Mouse (Mus musculus) layer of hippocampus, postnatal 14 days (tissue): Measurements from ENCODE around the gene Psors1c2. TPM values are rescaled to one million over a fixed set of nuclear protein-coding genes. Genes with fewer than 3 reads are reported as not detected.

ENCODE experiments used
- DNase-seq, 2 experiments: peaks; one replicate each; pipeline ENCODE4 v3.0.0; 2021 to 2022; ENCODE audit warnings: low spot score in 2 of 2, mixed read lengths in 1 of 2
- total RNA-seq, 2 experiments: library from RNA; stranded (reverse); gene quantifications; 2 replicates each; pipeline ENCODE4 v1.2.3; 2021

Gene Psors1c2
- total RNA-seq, 2 experiments from 2014 or later, result 0.55 TPM; not detected in 1

DNA sequence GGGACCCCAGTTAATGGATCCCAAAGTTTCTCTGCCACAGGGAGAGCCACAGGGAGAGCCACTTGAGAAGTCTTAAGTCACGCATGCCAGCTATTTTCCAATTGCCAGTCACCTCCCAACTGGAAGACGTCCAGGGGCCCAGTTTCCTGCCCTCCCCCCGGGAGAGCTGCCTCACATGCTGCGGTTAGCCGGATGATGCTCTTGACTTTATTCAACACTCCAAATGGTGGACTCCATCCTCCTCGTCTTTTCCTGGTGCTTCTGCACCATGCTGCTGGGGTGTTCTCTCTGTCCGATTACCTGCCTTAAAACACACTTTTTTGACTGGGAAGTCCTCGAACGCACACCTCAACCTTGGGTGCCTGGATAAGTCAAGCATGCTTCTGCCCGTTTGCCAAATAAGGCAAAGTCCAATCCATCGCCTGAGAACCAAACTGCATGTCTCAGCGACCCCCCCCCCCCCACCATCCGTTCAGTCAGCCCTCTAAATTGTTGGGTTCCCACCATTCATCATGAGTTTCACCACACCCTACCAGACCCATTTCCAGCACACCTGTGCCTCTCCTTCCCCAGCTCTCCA, 23.3 kb downstream of the Psors1c2 start:
- no peak for DNase-seq

DNA sequence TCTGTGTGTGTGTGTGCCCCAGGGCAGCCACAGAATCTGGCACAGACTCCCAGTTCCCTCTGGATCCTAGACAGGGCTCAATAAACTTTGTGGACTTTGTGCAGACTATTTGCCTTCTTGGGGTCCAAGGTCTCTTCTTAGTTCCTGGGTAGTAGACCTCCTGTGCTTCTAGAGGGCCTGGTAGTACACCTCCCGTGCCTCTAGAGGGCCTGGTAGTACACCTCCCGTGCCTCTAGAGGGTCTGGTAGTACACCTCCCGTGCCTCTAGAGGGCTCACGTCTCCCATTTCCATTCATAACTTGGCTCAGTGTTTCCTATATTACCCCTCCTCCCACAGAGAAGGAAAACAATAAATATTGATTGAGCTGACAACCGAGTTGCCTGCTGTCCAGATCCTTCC, 23.8 kb downstream of the Psors1c2 start:
- peak; percentile 50 to 55 for DNase-seq

DNA sequence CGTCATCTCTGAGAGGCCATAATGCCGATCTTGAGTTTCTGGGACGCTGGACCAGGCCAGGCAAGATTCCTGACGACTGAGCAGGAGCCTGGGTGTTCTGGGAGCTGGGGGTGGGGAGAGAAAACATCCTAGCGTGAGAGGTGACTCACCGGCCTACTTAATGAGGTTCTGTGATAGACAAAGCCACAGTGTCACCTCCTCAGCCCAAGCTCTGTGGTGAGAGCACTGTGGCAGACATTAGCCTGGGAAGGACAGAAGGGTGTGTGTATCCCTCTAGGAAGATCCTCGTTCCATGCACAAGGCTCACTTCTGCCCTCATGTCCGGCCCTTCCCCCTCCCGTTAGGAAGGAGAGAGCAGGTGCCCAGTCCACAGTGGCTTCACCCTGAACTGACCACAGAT, 24.4 kb downstream of the Psors1c2 start:
- DNase-seq, result no peak

DNA sequence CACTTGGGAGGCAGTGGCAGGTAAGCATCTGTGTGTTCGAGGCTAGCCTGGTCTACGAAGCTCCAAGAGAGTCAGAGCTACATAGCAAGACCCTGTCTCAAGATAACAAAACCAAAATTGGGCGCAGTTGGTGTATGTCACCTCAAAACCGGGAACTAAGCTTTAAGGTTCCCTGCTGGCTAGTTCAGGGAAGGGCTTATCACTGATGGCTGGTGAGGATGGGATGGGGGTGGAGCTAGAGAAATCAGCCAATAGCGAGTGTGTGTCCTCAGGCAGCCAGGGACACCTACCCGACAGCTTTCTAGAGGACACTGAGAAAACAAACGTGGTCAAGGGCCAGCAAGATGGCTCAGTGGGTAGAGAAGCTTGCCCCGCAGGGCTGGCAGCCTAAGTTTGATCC, 25.2 kb downstream of the Psors1c2 start:
- no peak for DNase-seq

DNA sequence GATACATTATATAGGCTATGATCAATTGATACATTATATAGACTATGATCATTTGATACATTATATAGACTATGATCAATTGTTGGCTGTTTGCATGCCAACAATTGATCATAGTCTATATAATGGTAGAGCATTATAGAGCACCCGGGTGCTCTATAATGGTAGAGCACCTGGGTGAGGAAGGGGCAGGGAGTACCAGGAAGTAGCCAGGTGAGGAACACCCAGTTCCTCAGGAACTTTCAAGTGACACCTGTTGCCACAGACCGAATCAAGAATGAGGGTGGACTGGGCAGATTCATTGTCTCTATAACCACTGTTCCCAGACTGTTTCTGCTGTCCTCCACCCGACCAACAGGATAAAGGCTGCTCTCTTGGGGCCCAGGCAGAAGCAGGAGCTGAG, 34.1 kb downstream of the Psors1c2 start, which contains the start of gene 2300002M23Rik:
2300002M23Rik (plus strand) TSS at position 301 of the 400 bp plus-strand sequence.
- no peak for DNase-seq

DNA sequence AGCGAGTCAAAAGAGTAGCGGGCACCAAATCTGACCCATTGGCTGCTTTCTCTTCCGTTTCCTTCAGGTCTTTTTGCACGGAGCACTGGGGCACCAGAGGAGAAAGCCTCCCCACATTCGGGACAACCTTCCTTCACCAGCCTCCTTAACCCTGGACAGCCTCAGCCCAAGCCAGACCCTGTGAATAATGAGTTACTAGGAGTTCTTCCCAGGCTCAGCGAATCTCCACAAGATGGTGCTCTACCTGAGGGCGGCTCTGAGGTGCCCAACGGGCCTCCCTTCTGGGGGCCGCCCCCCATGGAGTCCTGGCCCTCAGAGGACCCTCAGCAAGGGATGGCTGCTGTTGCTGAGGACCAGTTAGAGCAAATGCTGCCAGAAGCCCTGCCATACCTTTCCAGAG, 34.8 kb downstream of the Psors1c2 start:
- DNase-seq, result no peak

DNA sequence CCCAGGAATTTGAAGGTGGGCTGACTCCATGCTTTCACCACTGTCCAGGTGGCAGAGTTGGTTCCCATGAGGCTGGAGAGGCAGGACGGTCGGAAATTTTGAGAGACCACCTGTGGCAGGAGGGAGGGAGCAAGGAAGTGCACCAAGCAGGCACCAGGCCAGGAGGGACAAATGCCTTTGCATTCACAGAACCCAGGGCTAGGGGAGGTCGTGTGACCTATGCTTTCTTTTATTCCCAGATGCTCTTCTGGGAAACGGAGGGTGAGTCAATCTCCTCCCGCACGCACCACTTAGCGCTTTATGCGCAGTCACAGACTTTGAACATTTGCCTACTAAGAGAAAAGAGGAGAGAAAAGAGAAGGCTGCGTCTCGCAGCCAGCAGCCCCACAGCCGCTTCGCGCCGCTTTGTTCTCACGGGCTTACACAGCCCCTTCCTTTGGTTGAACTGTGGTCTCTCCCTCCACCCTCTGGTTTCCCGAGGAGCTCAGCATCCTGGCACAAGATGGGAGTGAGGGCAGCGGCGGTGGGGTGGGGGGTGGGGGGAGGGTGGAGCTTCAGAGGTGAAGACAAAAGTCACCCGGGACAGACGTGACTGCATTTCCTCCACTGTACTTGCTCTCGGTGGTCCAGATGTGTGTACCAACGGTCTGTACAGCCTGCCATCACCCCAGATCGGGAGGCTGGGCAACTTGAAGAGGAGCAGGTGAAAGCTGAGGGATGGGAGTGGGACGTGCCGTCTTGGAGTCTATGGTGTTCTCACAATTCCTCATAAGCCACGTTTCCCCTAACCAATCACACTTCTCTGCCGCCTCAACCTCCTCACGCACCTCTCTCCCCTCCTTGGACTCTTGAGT, 36.3 kb downstream of the Psors1c2 start:
- DNase-seq, result no peak

DNA sequence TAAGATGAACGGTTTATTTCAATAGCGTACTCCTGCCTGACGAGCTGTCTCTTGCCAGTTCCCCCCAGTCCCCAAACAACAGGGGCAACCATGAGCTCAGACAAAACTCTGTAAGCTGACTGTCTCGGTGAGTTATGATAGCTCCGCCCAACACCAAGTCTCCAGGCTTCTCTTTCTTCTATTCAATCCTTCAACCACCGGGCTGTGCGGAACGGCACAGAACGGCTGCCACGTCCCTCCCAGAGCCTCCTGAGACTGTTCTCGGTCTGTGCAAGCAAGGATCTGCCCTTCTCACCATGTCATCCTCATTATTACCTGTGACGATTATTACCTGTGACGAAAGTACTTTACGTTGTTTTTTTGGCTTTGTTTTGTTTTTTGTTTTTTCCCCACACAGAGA, 37.8 kb downstream of the Psors1c2 start:
- no peak for DNase-seq

DNA sequence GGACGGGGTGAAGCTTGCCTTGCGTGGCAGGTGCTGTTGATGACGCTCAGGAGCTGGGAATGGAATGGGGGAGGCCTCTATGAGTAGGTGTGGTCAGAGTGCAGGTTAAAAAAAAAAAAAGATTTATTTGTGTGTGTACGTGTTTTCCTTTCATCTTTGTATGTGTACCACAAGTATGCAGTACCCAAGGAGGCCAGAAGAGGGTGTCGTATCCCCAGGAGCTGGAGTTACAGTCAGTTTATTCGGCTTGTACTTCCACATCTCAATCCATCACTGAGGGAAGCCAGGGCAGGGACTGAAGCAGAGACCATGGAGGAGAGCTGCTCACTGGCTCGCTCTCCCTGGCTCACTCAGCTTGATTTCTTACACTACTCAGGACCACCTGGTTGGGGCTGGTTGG, 38.5 kb downstream of the Psors1c2 start:
- DNase-seq, result no peak

DNA sequence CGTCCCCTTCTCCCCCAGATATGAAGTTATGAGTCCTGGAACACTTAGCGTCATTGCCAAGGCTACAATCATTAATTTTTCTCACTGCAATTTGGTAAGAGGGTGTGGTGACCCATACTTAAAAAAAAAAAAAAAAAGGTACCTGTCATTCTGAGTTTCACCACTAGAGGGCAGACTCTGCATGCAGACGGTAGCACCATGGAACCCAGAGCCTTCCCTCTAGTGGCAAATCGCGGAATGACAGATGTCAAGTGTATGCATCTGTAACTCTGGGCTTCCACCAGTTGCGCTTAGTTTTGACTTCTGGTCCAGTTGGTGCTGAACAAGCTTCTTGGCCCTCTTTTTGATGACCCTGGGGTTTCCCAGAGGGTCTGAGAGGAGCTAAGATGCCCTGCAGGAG, 45.2 kb downstream of the Psors1c2 start:
- DNase-seq, result peak; percentile 51 to 74

DNA sequence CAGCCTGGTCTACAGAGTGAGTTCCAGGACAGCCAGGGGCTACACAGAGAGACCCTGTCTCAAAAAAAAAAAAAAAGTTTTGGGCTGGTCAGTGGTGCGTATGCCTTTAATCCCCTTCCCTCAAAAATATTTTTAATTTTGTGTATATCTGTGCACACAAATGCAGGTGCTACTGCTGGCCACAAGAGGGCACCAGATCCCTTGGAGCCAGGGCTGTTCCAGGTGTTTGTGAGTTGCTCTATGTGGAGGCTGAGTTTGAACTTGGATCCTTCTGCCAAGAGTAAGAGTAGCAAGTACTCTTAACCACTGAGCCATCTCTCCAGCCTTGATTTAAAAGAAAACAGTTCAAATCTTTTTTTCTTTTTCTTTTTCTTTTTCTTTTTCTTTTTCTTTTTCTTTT, 49.9 kb downstream of the Psors1c2 start:
- DNase-seq, result no peak

Other genes with a start within 250 kb of the Psors1c2 start
- under 1 TPM; 0.21 to 0.25 TPM for gene H2-Q1, start 212.8 kb upstream of the Psors1c2 start, total RNA-seq
- gene H2-Q2, start 191.0 kb upstream of the Psors1c2 start, total RNA-seq, result under 1 TPM; 0.52 to 0.74 TPM
- gene H2-Q4, start 153.6 kb upstream of the Psors1c2 start, total RNA-seq, result 1 to 10 TPM; 1.1 to 1.8 TPM
- gene H2-Q6, start 108.4 kb upstream of the Psors1c2 start, total RNA-seq, result not detected
- under 1 TPM; 0.41 to 0.43 TPM for gene H2-Q7, start 94.0 kb upstream of the Psors1c2 start, total RNA-seq
- gene H2-Q10, start 63.1 kb upstream of the Psors1c2 start, total RNA-seq, result not detected
- gene Pou5f1, start 27.2 kb upstream of the Psors1c2 start, total RNA-seq, result under 1 TPM in 1 of 2 experiments, not detected in 1; 0.48 TPM
- gene Tcf19, start 16.4 kb upstream of the Psors1c2 start, total RNA-seq, result 1 to 10 TPM; 5.3 to 6.5 TPM
- 1 to 10 TPM; 6.1 to 6.5 TPM for gene Cchcr1, start 16.1 kb upstream of the Psors1c2 start, total RNA-seq
- under 1 TPM; 0.14 to 0.44 TPM for gene Cdsn, start 18.9 kb downstream of the Psors1c2 start, total RNA-seq
- gene 2300002M23Rik, start 34.2 kb downstream of the Psors1c2 start, total RNA-seq, result not detected
- gene Sfta2, start 68.3 kb downstream of the Psors1c2 start, total RNA-seq, result not detected
- not detected for gene Gm9573, start 93.4 kb downstream of the Psors1c2 start, total RNA-seq
- gene Mucl3, start 110.5 kb downstream of the Psors1c2 start, total RNA-seq, result not detected
- gene Vars2, start 134.4 kb downstream of the Psors1c2 start, total RNA-seq, result 10 to 100 TPM; 34.3 to 34.8 TPM
- gene Gtf2h4, start 140.5 kb downstream of the Psors1c2 start, total RNA-seq, result 10 to 100 TPM; 23.9 to 25.8 TPM
- gene Ddr1, start 171.4 kb downstream of the Psors1c2 start, total RNA-seq, result 10 to 100 TPM; 73.6 to 81.0 TPM